21 mouse cellular contexts compared by ENCODE assay signal in genomic region chr3:18438845-18439244, GRCm38 (mm10).
A peak's percentile ranks its signal among the peaks of the same experiment; 100 is the strongest.
DNase-seq lines count a peak whose midpoint lies in the region; ATAC-seq and TF ChIP-seq lines count a peak whose summit lies in the region.
"Had no signal": no experiment of that assay in that cellular context is flagged by ENCODE, and none has a peak within 500 bp of the region (broad histone marks: within the 10 kb centered on the region; RNA-seq: fewer than 3 reads in every experiment).

No protein-coding gene starts in this region.

- H3K4me3 ChIP-seq in forebrain, embryonic 13.5 days = no peak overlapping the region
- H3K4me3 ChIP-seq in forebrain, embryonic 12.5 days (replicated peaks) = no peak overlapping the region
- H3K4me3 ChIP-seq in forebrain, postnatal 0 days (ENCODE audit: low read depth, low read length) = no peak overlapping the region

- H3K4me2 ChIP-seq in forebrain, embryonic 13.5 days = no peak overlapping the region
- no peak overlapping the region for H3K4me2 ChIP-seq in forebrain, embryonic 12.5 days
- H3K4me2 ChIP-seq in forebrain, postnatal 0 days (ENCODE audit: low read depth) = no peak overlapping the region
- H3K4me2 ChIP-seq: heart, embryonic 11.5 days had no signal

- H3K9me3 ChIP-seq in forebrain, embryonic 13.5 days (replicated peaks) = no peaks in the 10 kb centered on the region
- H3K9me3 ChIP-seq in forebrain, embryonic 12.5 days = no peaks in the 10 kb centered on the region
- H3K9me3 ChIP-seq in forebrain, postnatal 0 days (ENCODE audit: low read length) = no peaks in the 10 kb centered on the region

- peak; percentile 81 for ATAC-seq in forebrain, embryonic 13.5 days
- ATAC-seq in forebrain, embryonic 12.5 days (ENCODE audit: low FRiP score) = no peak
- no peak for ATAC-seq in forebrain, postnatal 0 days
- ATAC-seq: hindbrain, embryonic 16.5 days; intestine, embryonic 16.5 days; liver, postnatal 0 days; lung, postnatal 0 days; midbrain, embryonic 16.5 days had no signal

- H3K36me3 ChIP-seq in forebrain, embryonic 13.5 days (ENCODE audit: poor library complexity, severe bottlenecking) = no peaks in the 10 kb centered on the region
- no peaks in the 10 kb centered on the region for H3K36me3 ChIP-seq in forebrain, embryonic 12.5 days (replicated peaks)
- no peaks in the 10 kb centered on the region for H3K36me3 ChIP-seq in forebrain, postnatal 0 days (ENCODE audit: insufficient read depth)

- TF ChIP-seq CTCF in forebrain, postnatal 0 days (IDR thresholded peaks at IDR 0.05; ENCODE audit: low read depth) = no peak

- no peaks in the 10 kb centered on the region for H3K27me3 ChIP-seq in forebrain, embryonic 13.5 days
- no peaks in the 10 kb centered on the region for H3K27me3 ChIP-seq in forebrain, embryonic 12.5 days
- no peaks in the 10 kb centered on the region for H3K27me3 ChIP-seq in forebrain, postnatal 0 days (ENCODE audit: insufficient read depth, low read length)

- peak; percentile 40 for DNase-seq in layer of hippocampus, adult 11-12 months (ENCODE audit: low spot score)
- DNase-seq in layer of hippocampus, adult 9-10 months (ENCODE audit: low spot score) = no peak
- DNase-seq in brain, adult 2 months (ENCODE audit: low read depth, low spot score) = peak; percentile 60
- DNase-seq in forebrain, postnatal 0 days = peak; percentile 41
- no peak for DNase-seq in yolk sac, embryonic 10.5 days (ENCODE audit: low spot score)
- DNase-seq: adrenal gland, postnatal 36 days; cerebellum, adult 18-20 months; gastrocnemius, postnatal 14 days; heart, adult 11 months; kidney, adult 9 months; kidney, postnatal 14 days; liver, postnatal 0 days had no signal

- no peak overlapping the region for H3K9ac ChIP-seq in forebrain, embryonic 13.5 days
- H3K9ac ChIP-seq in forebrain, embryonic 12.5 days = no peak overlapping the region
- no peak overlapping the region for H3K9ac ChIP-seq in forebrain, postnatal 0 days
- H3K9ac ChIP-seq: liver, postnatal 0 days had no signal

- H3K4me1 ChIP-seq in forebrain, embryonic 13.5 days = no peaks in the 10 kb centered on the region
- no peaks in the 10 kb centered on the region for H3K4me1 ChIP-seq in forebrain, embryonic 12.5 days
- H3K4me1 ChIP-seq in forebrain, postnatal 0 days (ENCODE audit: insufficient read depth) = no peaks in the 10 kb centered on the region

- 70% methylated on average over 5 of the region's 5 CpGs for WGBS in forebrain, embryonic 13.5 days
- 82% methylated on average over 5 of the region's 5 CpGs for WGBS in forebrain, embryonic 12.5 days
- WGBS in forebrain, postnatal 0 days = 56% methylated on average over 5 of the region's 5 CpGs

- H3K27ac ChIP-seq in forebrain, embryonic 13.5 days = no peak overlapping the region; the same call in 1 of the 2 replicates
- no peak overlapping the region for H3K27ac ChIP-seq in forebrain, embryonic 12.5 days
- H3K27ac ChIP-seq in forebrain, postnatal 0 days (ENCODE audit: low read depth, low read length) = no peak overlapping the region
- H3K27ac ChIP-seq: macrophage; stomach, postnatal 0 days had no signal

Comparison
In these comparisons a context has a peak if more than half of its experiments do, and no peak if none do; other contexts are left out.
1. DNase-seq: peak in layer of hippocampus, adult 11-12 months (single experiment), brain, adult 2 months (single experiment) and forebrain, postnatal 0 days (single experiment); none in layer of hippocampus, adult 9-10 months (single experiment) and yolk sac, embryonic 10.5 days (single experiment).